Mouse (Mus musculus) hindbrain, postnatal 0 days (tissue): Measurements from ENCODE around the gene Rgs6. TPM values are rescaled to one million over a fixed set of nuclear protein-coding genes. Genes with fewer than 3 reads are reported as not detected.

Source experiments
- ATAC-seq: fragments of 200-750 bp; cut with Nextera tagmentation; 2 replicates; pipeline ENCODE4 v1.8.0; 2017; ENCODE audit warnings: mild to moderate bottlenecking, moderate TSS enrichment, moderate library complexity
- DNase-seq: peaks from one replicate; pipeline ENCODE4 v3.0.0-alpha.2; 2015; ENCODE audit warnings: low spot score
- H3K27ac ChIP-seq: fragments of 300-500 bp; sonication (generic); 2 replicates; pipeline ENCODE4 v1.5.1; 2014; ENCODE audit warnings: mild to moderate bottlenecking
- H3K27me3 ChIP-seq: fragments of 300-500 bp; sonication (generic); 2 replicates; pipeline ENCODE4 v1.6.1; 2014; ENCODE audit warnings: low read length, mixed read lengths; ENCODE audit not compliant: insufficient read depth
- H3K36me3 ChIP-seq: fragments of 300-500 bp; sonication (generic); 2 replicates; pipeline ENCODE4 v1.6.1; 2014; ENCODE audit warnings: low read length, mixed read lengths; ENCODE audit not compliant: insufficient read depth
- H3K4me1 ChIP-seq: fragments of 300-500 bp; sonication (generic); 2 replicates; pipeline ENCODE4 v1.6.1; 2014; ENCODE audit warnings: antibody characterized with exemption, low read length, mixed read lengths; ENCODE audit not compliant: insufficient read depth
- H3K4me2 ChIP-seq: fragments of 300-500 bp; sonication (generic); 2 replicates; pipeline ENCODE4 v1.6.1; 2014; ENCODE audit warnings: low read depth, mild to moderate bottlenecking, low read length, moderate library complexity, mixed read lengths
- H3K4me3 ChIP-seq: fragments of 300-500 bp; sonication (generic); 2 replicates; pipeline ENCODE4 v1.5.1; 2014; ENCODE audit warnings: low read length
- H3K9ac ChIP-seq: fragments of 300-500 bp; sonication (generic); replicated peaks from 2 replicates; pipeline ENCODE4 v1.6.1; 2014; ENCODE audit warnings: mild to moderate bottlenecking, low read length, moderate library complexity, mixed read lengths
- H3K9me3 ChIP-seq: fragments of 300-500 bp; sonication (generic); 2 replicates; pipeline ENCODE4 v1.6.1; 2016; ENCODE audit warnings: low read length, mixed read lengths
- CTCF ChIP-seq: IDR thresholded peaks from 2 replicates; pipeline ENCODE4 v1.5.1; 2016; ENCODE audit warnings: antibody characterized with exemption, control low read depth, low read depth
- WGBS: fragments of 180-500 bp; shearing (Covaris S2); extraction: QIAGEN DNeasy Blood & Tissue Kit; methylation state at CpG from one replicate; pipeline ENCODE4 v1.1.7; 2014; 5-methylcytosine and 5-hydroxymethylcytosine counted together
- polyA plus RNA-seq: library from polyadenylated mRNA; unstranded; fragments of >200 nt; fragmentation: Nextera tagmentation; extraction: Ambion mirVana; gene quantifications from 2 replicates; pipeline ENCODE4 v1.2.1, GENCODE M21; 2015
- total RNA-seq: library from RNA; depleted of rRNA; stranded (reverse); fragments of >200 nt; gene quantifications from 2 replicates; pipeline ENCODE4 v1.2.3, GENCODE M21; 2014

The Rgs6 gene
- total and polyA plus RNA-seq, 2 experiments from 2014 or later: 14.3 to 16.4 TPM

- no peak overlapping the region for H3K4me2 ChIP-seq
- peaks cover 6% of the 10 kb centered on the region for H3K4me1 ChIP-seq
- no peak overlapping the region for H3K4me3 ChIP-seq
- H3K9me3 ChIP-seq: no peaks in the 10 kb centered on the region
- no peak overlapping the region for H3K27ac ChIP-seq
- ATAC-seq (no peak), DNase-seq (no peak)
- 90% methylated on average over 3 of the region's 3 CpGs for WGBS
- no peaks in the 10 kb centered on the region for H3K36me3 ChIP-seq
- H3K27me3 ChIP-seq: no peaks in the 10 kb centered on the region
- no peak overlapping the region for H3K9ac ChIP-seq
- no peak for TF ChIP-seq CTCF
Measured at GRCm38 (mm10) chr12:83076179-83076578, 488.1 kb downstream of the Rgs6 start.

DNA sequence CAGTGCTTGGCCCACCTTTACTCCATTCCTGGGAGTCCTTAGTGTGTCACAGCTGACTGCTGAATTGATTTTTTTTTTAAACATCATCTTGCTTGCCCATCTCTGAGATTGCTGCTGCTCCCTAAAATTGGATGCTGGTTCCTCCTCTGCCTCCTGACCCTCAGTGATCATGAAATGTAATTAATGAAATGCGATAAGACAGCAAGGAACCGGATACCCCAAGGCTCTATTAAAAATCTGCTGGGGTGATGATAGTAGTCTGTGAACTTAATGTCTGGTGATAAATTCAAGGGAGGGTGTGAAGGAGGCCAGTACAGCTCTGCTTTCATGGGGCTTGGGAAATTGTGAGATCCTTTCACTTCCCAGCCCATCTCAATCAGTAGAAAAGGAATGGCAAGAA lies 489.4 kb downstream of the Rgs6 start:
- H3K36me3 ChIP-seq: no peaks in the 10 kb centered on the region
- no peak for TF ChIP-seq CTCF
- 78% methylated on average over 2 of the region's 2 CpGs for WGBS

GRCm38 (mm10) chr12:83083427-83083826 lies 495.3 kb downstream of the Rgs6 start:
- Histone ChIP-seq H3K36me3 (no peaks in the 10 kb centered on the region), H3K4me3 (no peak overlapping the region), H3K27ac (no peak overlapping the region), H3K4me1 (no peaks in the 10 kb centered on the region), H3K27me3 (no peaks in the 10 kb centered on the region), H3K4me2 (no peak overlapping the region), H3K9ac (no peak overlapping the region), H3K9me3 (no peaks in the 10 kb centered on the region)
- TF ChIP-seq CTCF: no peak
- ATAC-seq: no peak
- 77% methylated on average over 3 of the region's 4 CpGs for WGBS
- DNase-seq: no peak

More for the DNA sequence above, 489.4 kb downstream of the Rgs6 start:
- Histone ChIP-seq H3K4me2 (no peak overlapping the region), H3K4me1 (peaks cover 6% of the 10 kb centered on the region), H3K9me3 (no peaks in the 10 kb centered on the region), H3K9ac (no peak overlapping the region), H3K27me3 (no peaks in the 10 kb centered on the region), H3K4me3 (no peak overlapping the region), H3K27ac (no peak overlapping the region)
- ATAC-seq (no peak), DNase-seq (no peak)

GRCm38 (mm10) chr12:83084614-83085013 lies 496.5 kb downstream of the Rgs6 start:
- WGBS: 98% methylated on average over 5 of the region's 5 CpGs
- Histone ChIP-seq H3K27ac (no peak overlapping the region), H3K36me3 (no peaks in the 10 kb centered on the region), H3K4me1 (no peaks in the 10 kb centered on the region), H3K27me3 (no peaks in the 10 kb centered on the region), H3K9ac (no peak overlapping the region), H3K9me3 (no peaks in the 10 kb centered on the region), H3K4me3 (no peak overlapping the region), H3K4me2 (no peak overlapping the region)
- DNase-seq (no peak), ATAC-seq (no peak)
- TF ChIP-seq CTCF: no peak

- WGBS: 86% methylated on average over 4 of the region's 4 CpGs
- no peak overlapping the region for H3K9ac ChIP-seq
Measured at GRCm38 (mm10) chr12:83087010-83087409, 498.9 kb downstream of the Rgs6 start.

GRCm38 (mm10) chr12:83087555-83087954 lies 499.5 kb downstream of the Rgs6 start:
- Histone ChIP-seq H3K36me3 (no peaks in the 10 kb centered on the region), H3K4me2 (no peak overlapping the region), H3K9ac (no peak overlapping the region), H3K4me1 (no peaks in the 10 kb centered on the region), H3K27me3 (no peaks in the 10 kb centered on the region), H3K9me3 (no peaks in the 10 kb centered on the region), H3K4me3 (no peak overlapping the region), H3K27ac (no peak overlapping the region)
- 73% methylated on average over 7 of the region's 7 CpGs for WGBS
- no peak for TF ChIP-seq CTCF
- DNase-seq (no peak), ATAC-seq (no peak)

More at GRCm38 (mm10) chr12:83087010-83087409, 498.9 kb downstream of the Rgs6 start:
- H3K27me3 ChIP-seq: no peaks in the 10 kb centered on the region
- H3K4me3 ChIP-seq: no peak overlapping the region
- no peak for TF ChIP-seq CTCF
- no peak overlapping the region for H3K4me2 ChIP-seq
- ATAC-seq: no peak
- H3K27ac ChIP-seq: no peak overlapping the region
- no peaks in the 10 kb centered on the region for H3K4me1 ChIP-seq
- H3K9me3 ChIP-seq: no peaks in the 10 kb centered on the region
- H3K36me3 ChIP-seq: no peaks in the 10 kb centered on the region
- no peak for DNase-seq

- WGBS: 86% methylated on average over 7 of the region's 7 CpGs
- ATAC-seq (no peak), DNase-seq (no peak)
- Histone ChIP-seq H3K9ac (no peak overlapping the region), H3K4me1 (no peaks in the 10 kb centered on the region), H3K27ac (no peak overlapping the region), H3K4me2 (no peak overlapping the region), H3K36me3 (no peaks in the 10 kb centered on the region), H3K27me3 (no peaks in the 10 kb centered on the region), H3K9me3 (no peaks in the 10 kb centered on the region), H3K4me3 (no peak overlapping the region)
- TF ChIP-seq CTCF: no peak
Measured at GRCm38 (mm10) chr12:83092001-83092400, 503.9 kb downstream of the Rgs6 start.
